Mouse (Mus musculus) G1E (cell line): ENCODE measurements around the gene Ackr1. TPM values are rescaled to one million over a fixed set of nuclear protein-coding genes. Genes with fewer than 3 reads are reported as not detected.

Source experiments
- ATAC-seq: 2 replicates; pipeline ENCODE4 v1.8.0; 2016; ENCODE audit warnings: mild to moderate bottlenecking; ENCODE audit not compliant: insufficient number of reproducible peaks, poor library complexity, low FRiP score, severe bottlenecking; ENCODE audit errors: extremely low read depth
- DNase-seq: peaks from one replicate; pipeline ENCODE4 v3.0.0; 2012; ENCODE audit warnings: low spot score
- H3K27me3 ChIP-seq: 2 replicates; pipeline ENCODE4 v1.6.1; 2012; ENCODE audit warnings: mild to moderate bottlenecking, low read length, inconsistent platforms; ENCODE audit not compliant: insufficient read depth
- H3K36me3 ChIP-seq: replicated peaks from 2 replicates; pipeline ENCODE3; 2012; ENCODE audit warnings: mild to moderate bottlenecking, inconsistent platforms
- H3K4me1 ChIP-seq: 2 replicates; pipeline ENCODE4 v1.6.1; 2012; ENCODE audit warnings: low read depth, low read length, inconsistent platforms, mixed read lengths; ENCODE audit not compliant: insufficient read depth
- H3K4me3 ChIP-seq: 2 replicates; pipeline ENCODE4 v1.5.1; 2012; ENCODE audit warnings: low read depth, mild to moderate bottlenecking, inconsistent platforms, low read length, moderate library complexity, mixed read lengths
- H3K9me3 ChIP-seq: replicated peaks from 2 replicates; pipeline ENCODE4 v1.6.1; 2012; ENCODE audit warnings: inconsistent platforms
- CTCF ChIP-seq: IDR thresholded peaks from 2 replicates; pipeline ENCODE4 v1.5.1; 2012; ENCODE audit warnings: low read depth, low read length, inconsistent platforms, mixed read lengths
- GATA1 ChIP-seq: IDR thresholded peaks from 2 replicates; pipeline ENCODE4 v1.6.1; 2012; ENCODE audit warnings: borderline replicate concordance, low read length, inconsistent platforms, mixed read lengths
- GATA2 ChIP-seq: IDR thresholded peaks from 2 replicates; pipeline ENCODE4 v1.6.1; 2012; ENCODE audit warnings: low read depth, low read length, inconsistent platforms, borderline replicate concordance
- POLR2AphosphoS5 ChIP-seq: IDR thresholded peaks from 2 replicates; pipeline ENCODE4 v1.6.1; 2012; ENCODE audit warnings: low read depth, low read length, inconsistent platforms; ENCODE audit not compliant: insufficient replicate concordance
- TAL1 ChIP-seq: conservative IDR thresholded peaks from 2 replicates; pipeline ENCODE4 v1.6.1; 2012; ENCODE audit warnings: low read depth, low read length, inconsistent platforms, mixed read lengths
- polyA plus RNA-seq: library from polyadenylated mRNA; stranded (reverse); fragments of >175 nt; gene quantifications from 2 replicates; pipeline ENCODE4 v1.2.3, GENCODE M21; 2012
- total RNA-seq, 2 experiments: library from RNA; stranded (forward) in 1 of 2; stranded (reverse) in 1 of 2; fragments of 200-1000 nt in 1 of 2; fragments of >200 nt in 1 of 2; fragmentation: Nextera tagmentation in 1 of 2; gene quantifications; 2 replicates each; pipeline ENCODE4 v1.2.3; 2014 to 2017

The Ackr1 gene
- total and polyA plus RNA-seq, 3 experiments = not detected

GRCm38 (mm10) chr1:173349946-173350345, 16.4 kb upstream of the Ackr1 start:
- DNase-seq = peak; percentile 23
- Histone ChIP-seq H3K36me3 (no peaks in the 10 kb centered on the region), H3K9me3 (peaks cover 14% of the 10 kb centered on the region), H3K4me1 (peaks cover 2% of the 10 kb centered on the region; the same call in 1 of the 2 replicates), H3K27me3 (no peaks in the 10 kb centered on the region), H3K4me3 (no peak overlapping the region; the same call in 1 of the 2 replicates)
- peak; percentile 51 for ATAC-seq
- no peak for TF ChIP-seq POLR2AphosphoS5
- TF ChIP-seq TAL1 = no peak
- no peak for TF ChIP-seq GATA2

DNA sequence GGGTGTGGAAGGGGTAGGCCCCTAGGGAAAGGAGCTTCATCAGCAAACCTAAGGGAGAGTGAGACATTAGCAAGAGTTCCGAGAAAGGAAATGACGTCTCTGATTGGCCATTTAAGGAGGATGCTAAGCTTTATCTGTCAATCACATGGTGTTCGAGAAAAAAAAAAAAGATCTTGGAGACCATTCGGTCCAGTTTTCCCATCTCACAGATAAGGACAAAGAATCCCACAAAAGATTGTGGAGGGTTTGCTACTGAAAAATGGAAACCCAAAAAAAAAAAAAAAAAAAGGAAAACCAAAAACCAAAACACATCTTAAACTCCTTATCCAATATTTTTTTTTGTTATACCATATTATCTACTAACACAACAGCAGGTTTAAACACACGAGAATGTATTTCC, 15.6 kb upstream of the Ackr1 start:
- no peaks in the 10 kb centered on the region for H3K36me3 ChIP-seq
- peaks cover 2% of the 10 kb centered on the region; the same call in 1 of the 2 replicates for H3K4me1 ChIP-seq
- no peaks in the 10 kb centered on the region for H3K27me3 ChIP-seq
- DNase-seq (no peak), ATAC-seq (no peak)
- peaks cover 15% of the 10 kb centered on the region; the same call in 1 of the 2 replicates for H3K9me3 ChIP-seq
- H3K4me3 ChIP-seq = no peak overlapping the region
- TF ChIP-seq CTCF = no peak
- no peak for TF ChIP-seq GATA1
- TF ChIP-seq POLR2AphosphoS5 = no peak
- TF ChIP-seq GATA2 = no peak
- no peak for TF ChIP-seq TAL1

GRCm38 (mm10) chr1:173348527-173348926, 15.0 kb upstream of the Ackr1 start:
- no peak for TF ChIP-seq POLR2AphosphoS5
- no peak for TF ChIP-seq GATA2
- TF ChIP-seq CTCF = no peak
- no peak for TF ChIP-seq TAL1
- no peak for TF ChIP-seq GATA1
- Histone ChIP-seq H3K36me3 (no peaks in the 10 kb centered on the region), H3K4me3 (no peak overlapping the region), H3K27me3 (no peaks in the 10 kb centered on the region), H3K4me1 (peaks cover 2% of the 10 kb centered on the region; the same call in 1 of the 2 replicates), H3K9me3 (peaks cover 15% of the 10 kb centered on the region; the same call in 1 of the 2 replicates)
- DNase-seq (no peak), ATAC-seq (no peak)

GRCm38 (mm10) chr1:173345112-173345511, 11.6 kb upstream of the Ackr1 start:
- no peak for DNase-seq
- H3K9me3 ChIP-seq = peaks cover 27% of the 10 kb centered on the region
- no peaks in the 10 kb centered on the region for H3K36me3 ChIP-seq
- no peaks in the 10 kb centered on the region; the same call in 1 of the 2 replicates for H3K4me1 ChIP-seq
- no peak overlapping the region for H3K4me3 ChIP-seq
- H3K27me3 ChIP-seq = no peaks in the 10 kb centered on the region
- ATAC-seq = no peak
- TF ChIP-seq GATA2 = no peak
- no peak for TF ChIP-seq POLR2AphosphoS5
- no peak for TF ChIP-seq CTCF
- no peak for TF ChIP-seq TAL1
- no peak for TF ChIP-seq GATA1

- Histone ChIP-seq H3K36me3 (no peaks in the 10 kb centered on the region), H3K4me1 (no peaks in the 10 kb centered on the region; the same call in 1 of the 2 replicates)
- no peak for ATAC-seq
Observed at GRCm38 (mm10) chr1:173343934-173344333, 10.4 kb upstream of the Ackr1 start.

DNA sequence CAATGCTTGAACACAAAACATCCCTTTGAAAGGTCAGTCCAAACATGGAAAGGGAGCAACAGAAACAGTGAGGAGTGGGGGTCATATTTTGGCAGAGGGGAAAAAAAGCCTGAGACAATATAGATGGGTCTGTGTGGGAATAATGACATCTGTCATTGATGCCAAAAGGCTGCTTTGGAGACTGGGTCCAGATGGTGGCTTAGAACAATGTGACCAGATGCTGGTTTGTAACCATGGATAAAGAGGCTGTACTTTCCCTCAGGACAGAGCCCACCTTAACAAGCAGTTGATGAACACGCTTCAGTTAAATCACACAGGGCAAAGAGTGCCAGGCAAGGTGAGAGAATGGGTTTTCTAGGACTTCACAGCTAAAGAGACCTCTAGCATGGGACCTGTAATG, 8.9 kb upstream of the Ackr1 start:
- peaks cover 3% of the 10 kb centered on the region; the same call in 1 of the 2 replicates for H3K27me3 ChIP-seq
- no peak for TF ChIP-seq POLR2AphosphoS5
- no peaks in the 10 kb centered on the region for H3K36me3 ChIP-seq
- no peak for DNase-seq
- H3K4me3 ChIP-seq = no peak overlapping the region
- no peaks in the 10 kb centered on the region; the same call in 1 of the 2 replicates for H3K4me1 ChIP-seq
- H3K9me3 ChIP-seq = peaks cover 27% of the 10 kb centered on the region
- ATAC-seq = no peak

More at GRCm38 (mm10) chr1:173343934-173344333, 10.4 kb upstream of the Ackr1 start:
- Histone ChIP-seq H3K27me3 (no peaks in the 10 kb centered on the region), H3K4me3 (no peak overlapping the region), H3K9me3 (peaks cover 27% of the 10 kb centered on the region)
- TF ChIP-seq POLR2AphosphoS5 (no peak), GATA2 (no peak), TAL1 (no peak), CTCF (no peak), GATA1 (no peak)
- DNase-seq = no peak

DNA sequence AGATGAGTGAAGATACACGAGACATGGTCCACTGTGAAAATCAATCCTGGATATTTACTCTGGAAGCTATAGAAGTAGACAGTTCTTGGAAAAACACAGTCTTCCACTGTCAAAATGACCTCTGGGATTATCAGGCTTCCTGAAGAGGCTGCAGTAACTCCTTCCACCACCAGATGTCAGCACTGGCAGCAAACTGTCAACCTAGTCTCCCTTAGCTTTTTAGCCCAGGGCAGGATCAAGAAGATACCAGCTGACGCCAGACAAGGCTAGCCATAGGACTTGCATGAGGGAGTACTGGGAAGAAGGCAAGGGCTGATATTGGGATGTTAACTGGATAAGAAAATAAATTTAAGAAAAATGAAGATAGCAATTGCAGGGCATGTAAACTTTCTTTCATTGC, 6.0 kb upstream of the Ackr1 start:
- H3K27me3 ChIP-seq = peaks cover 3% of the 10 kb centered on the region; the same call in 1 of the 2 replicates
- H3K36me3 ChIP-seq = no peaks in the 10 kb centered on the region
- H3K4me1 ChIP-seq = peaks cover 8% of the 10 kb centered on the region; the same call in 1 of the 2 replicates
- no peak overlapping the region for H3K4me3 ChIP-seq
- peaks cover 43% of the 10 kb centered on the region for H3K9me3 ChIP-seq
- ATAC-seq (0 out of 2 replicates have a peak, but pooled peaks have one; percentile 35), DNase-seq (no peak)
- TF ChIP-seq CTCF = peak; percentile 45; the same call in 1 of the 2 replicates
- TF ChIP-seq TAL1 = no peak
